Mouse (Mus musculus) MEL (cell line): Measurements from ENCODE around the gene Erich4.

ENCODE experiments used
- CTCF ChIP-seq, 3 experiments: IDR thresholded peaks in 2 of 3; conservative IDR thresholded peaks in 1 of 3; 2 replicates each; pipeline ENCODE4 v1.5.1; 2011 to 2012; ENCODE audit warnings: low read length in 3 of 3, low read depth in 2 of 3, mild to moderate bottlenecking in 2 of 3, improper control_type of control experiment in 1 of 3, inconsistent platforms in 1 of 3, mixed read lengths in 1 of 3, moderate library complexity in 1 of 3; ENCODE audit not compliant: control insufficient read depth in 1 of 3, insufficient read depth in 1 of 3, poor library complexity in 1 of 3, severe bottlenecking in 1 of 3
- E2F4 ChIP-seq: IDR thresholded peaks from 2 replicates; pipeline ENCODE4 v1.6.1; 2011; ENCODE audit warnings: low read depth, low read length, improper control_type of control experiment, borderline replicate concordance
- ETS1 ChIP-seq: IDR thresholded peaks from 2 replicates; pipeline ENCODE4 v1.6.1; 2012; ENCODE audit warnings: low read depth, mild to moderate bottlenecking, inconsistent platforms, low read length, improper control_type of control experiment, moderate library complexity
- GATA1 ChIP-seq: IDR thresholded peaks from 2 replicates; pipeline ENCODE4 v1.6.1; 2011; ENCODE audit warnings: low read depth, low read length, improper control_type of control experiment
- POLR2A ChIP-seq, 2 experiments: IDR thresholded peaks; 2 replicates each; pipeline ENCODE4 v1.6.1; 2011 to 2012; ENCODE audit warnings: low read length in 2 of 2, mild to moderate bottlenecking in 2 of 2, control low read depth in 1 of 2, improper control_type of control experiment in 1 of 2, low read depth in 1 of 2, moderate library complexity in 1 of 2; ENCODE audit not compliant: control insufficient read depth in 1 of 2, insufficient read depth in 1 of 2, poor library complexity in 1 of 2
- RCOR1 ChIP-seq: IDR thresholded peaks from 2 replicates; pipeline ENCODE4 v1.6.1; 2012; ENCODE audit warnings: low read depth, mild to moderate bottlenecking, inconsistent platforms, low read length, improper control_type of control experiment

GRCm38 (mm10) chr7:25601346-25601745 is 14.3 kb downstream of the Erich4 start:
- TF ChIP-seq CTCF (IDR thresholded peaks at IDR 0.05 in 2 of 3, conservative IDR thresholded peaks at IDR 0.05 in 1 of 3; ENCODE audit: control insufficient read depth in 1 of 3, insufficient read depth in 1 of 3, low read depth in 2 of 3, low read length in 3 of 3, poor library complexity in 1 of 3, severe bottlenecking in 1 of 3), result no peak
- TF ChIP-seq POLR2A (IDR thresholded peaks at IDR 0.05; ENCODE audit: control insufficient read depth in 1 of 2, insufficient read depth in 1 of 2, low read depth in 1 of 2, low read length in 2 of 2, poor library complexity in 1 of 2), result no peak
- TF ChIP-seq E2F4, result no peak
- TF ChIP-seq GATA1, result no peak
- TF ChIP-seq RCOR1, result no peak
- TF ChIP-seq ETS1, result no peak
